8 mouse cellular contexts compared by ENCODE assay signal in genomic region chrX:74269736-74270061, GRCm38 (mm10). TPM values are rescaled to one million over a fixed set of nuclear protein-coding genes. Genes with fewer than 3 reads are reported as not detected.
DNase-seq lines count a peak whose midpoint lies in the region; ATAC-seq and TF ChIP-seq lines count a peak whose summit lies in the region.

No protein-coding gene starts in this region.

- H3K9ac ChIP-seq in heart, adult 2 months (ENCODE audit: low read depth, low read length): peak overlapping the region; percentile 70
- peak overlapping the region; percentile 60 for H3K9ac ChIP-seq in heart, postnatal 0 days (replicated peaks; ENCODE audit: low read depth, low read length)

- peak overlapping the region; percentile 63 for H3K4me3 ChIP-seq in heart, adult 2 months
- H3K4me3 ChIP-seq in G1E (ENCODE audit: low read depth, low read length): peak overlapping the region; percentile 70
- peak overlapping the region; percentile 72 for H3K4me3 ChIP-seq in heart, postnatal 0 days (ENCODE audit: low read depth, low read length)
- H3K4me3 ChIP-seq in megakaryocyte, embryonic 14.5 days (replicated peaks): peak overlapping the region; percentile 91

- TF ChIP-seq EP300 in heart, adult 2 months (IDR thresholded peaks at IDR 0.05; ENCODE audit: insufficient read depth, low read depth, low read length): no peak
- no peak for TF ChIP-seq EP300 in heart, postnatal 0 days (IDR thresholded peaks at IDR 0.05; ENCODE audit: low read depth)

- no peak for ATAC-seq in G1E (ENCODE audit: extremely low read depth, insufficient number of reproducible peaks, low FRiP score, poor library complexity, severe bottlenecking)
- peak; percentile 53 for ATAC-seq in heart, postnatal 0 days (ENCODE audit: insufficient read depth, low read depth)
- no peak for ATAC-seq in CD4-positive, CD25-positive, alpha-beta regulatory T cell, adult 4 months

- H3K36me3 ChIP-seq in heart, adult 2 months (ENCODE audit: control insufficient read depth, insufficient read depth, low read length): peaks cover 5% of the 10 kb centered on the region
- H3K36me3 ChIP-seq in G1E (replicated peaks): peaks cover 16% of the 10 kb centered on the region
- 0 out of 2 replicates have a peak, but pooled peaks cover 5% of the 10 kb centered on the region for H3K36me3 ChIP-seq in heart, postnatal 0 days (replicated peaks; ENCODE audit: control insufficient read depth, insufficient read depth, low read length)
- H3K36me3 ChIP-seq in megakaryocyte, embryonic 14.5 days (replicated peaks; ENCODE audit: low read length): peaks cover 22% of the 10 kb centered on the region

- H3K79me2 ChIP-seq in heart, adult 2 months (replicated peaks; ENCODE audit: control insufficient read depth, insufficient read depth, low read length): no peaks in the 10 kb centered on the region

- no peak for TF ChIP-seq CTCF in heart, adult 2 months (IDR thresholded peaks at IDR 0.05)
- TF ChIP-seq CTCF in G1E (IDR thresholded peaks at IDR 0.05; ENCODE audit: low read depth, low read length): no peak
- TF ChIP-seq CTCF in heart, postnatal 0 days (IDR thresholded peaks at IDR 0.05; ENCODE audit: low read depth): no peak

- H3K27ac ChIP-seq in heart, adult 2 months: peak overlapping the region; percentile 99
- peak overlapping the region; percentile 94 for H3K27ac ChIP-seq in heart, postnatal 0 days (ENCODE audit: low read depth)

- H3K9me3 ChIP-seq in G1E (replicated peaks): no peaks in the 10 kb centered on the region
- H3K9me3 ChIP-seq in heart, postnatal 0 days (replicated peaks; ENCODE audit: control insufficient read depth, low read length): no peaks in the 10 kb centered on the region
- H3K9me3 ChIP-seq in megakaryocyte, embryonic 14.5 days: peaks cover 5% of the 10 kb centered on the region; the same call in 1 of the 2 replicates

- H3K4me2 ChIP-seq in heart, postnatal 0 days (ENCODE audit: low read depth, low read length): peak overlapping the region; percentile 63

- peaks cover 2% of the 10 kb centered on the region for H3K4me1 ChIP-seq in heart, adult 2 months (ENCODE audit: control insufficient read depth, insufficient read depth, low read length)
- H3K4me1 ChIP-seq in G1E (ENCODE audit: insufficient read depth, low read depth, low read length): peaks cover 19% of the 10 kb centered on the region
- 0 out of 2 replicates have a peak, but pooled peaks cover 6% of the 10 kb centered on the region for H3K4me1 ChIP-seq in heart, postnatal 0 days (ENCODE audit: control insufficient read depth, insufficient read depth)
- H3K4me1 ChIP-seq in megakaryocyte, embryonic 14.5 days: peaks cover 20% of the 10 kb centered on the region

- 24% methylated on average over 3 of the region's 3 CpGs for WGBS in heart, adult 2 months
- WGBS in heart, postnatal 0 days: 27% methylated on average over 3 of the region's 3 CpGs

- H3K27me3 ChIP-seq in heart, adult 2 months (ENCODE audit: control insufficient read depth, insufficient read depth, low read length): no peaks in the 10 kb centered on the region
- no peaks in the 10 kb centered on the region for H3K27me3 ChIP-seq in G1E (ENCODE audit: insufficient read depth, low read length)
- H3K27me3 ChIP-seq in heart, postnatal 0 days (ENCODE audit: control insufficient read depth, insufficient read depth, low read length): no peaks in the 10 kb centered on the region
- H3K27me3 ChIP-seq in megakaryocyte, embryonic 14.5 days (replicated peaks): peaks cover 14% of the 10 kb centered on the region

- intact Hi-C loops in heart, adult 2 months (cut with DNase I): loop anchor here (2.0 to 5.0 kb wide), 2 partner anchors 27 to 103 kb away; partner anchors contain the start of genes Atp6ap1, Slc10a3 and Ubl4a

- DNase-seq in heart, adult 2 months: no peak
- no peak for DNase-seq in heart, adult 11 months
- DNase-seq in G1E (ENCODE audit: low spot score): no peak
- DNase-seq in heart, postnatal 0 days (ENCODE audit: low spot score): peak; percentile 68
- DNase-seq in ovary, postnatal 14 days (ENCODE audit: low spot score): no peak
- no peak for DNase-seq in cerebellum, adult 18-20 months

- no peak for TF ChIP-seq POLR2A in heart, adult 2 months (IDR thresholded peaks at IDR 0.05; ENCODE audit: insufficient read depth, low read depth, low read length)

RNA-seq across cellular contexts. Expression of gene Rpl10, which starts 0.9 kb away (rescaled TPM):
- total RNA-seq in heart, adult 2 months (2021): 100 to 1,000 TPM; 200 to 274 TPM
- 593 and 754 TPM in 2 replicates for polyA plus RNA-seq in heart, adult 2 months (2012; rRNA removed)
- 3,507 and 3,613 TPM in 2 replicates for total RNA-seq in G1E (2014; fragmentation: Nextera tagmentation)
- 1,842 and 1,992 TPM in 2 replicates for total RNA-seq in G1E (2017)
- 832 and 1,009 TPM in 2 replicates for polyA plus RNA-seq in G1E (2012)
- total RNA-seq in heart, postnatal 0 days (2014; rRNA removed; ENCODE audit: low replicate concordance): 2,015 and 2,184 TPM in 2 replicates
- 410 and 447 TPM in 2 replicates for polyA plus RNA-seq in heart, postnatal 0 days (2015; fragmentation: Nextera tagmentation; extraction: Ambion mirVana)
- polyA plus RNA-seq in megakaryocyte, embryonic 14.5 days (2012; ENCODE audit: insufficient read depth, low replicate concordance): 328 and 1,584 TPM in 2 replicates
- 1,000 to 10,000 TPM in 1 of 2 experiments, 100 to 1,000 TPM in 1; 597 to 1,460 TPM for polyA plus RNA-seq in CD4-positive, CD25-positive, alpha-beta regulatory T cell, adult 4 months (2017; shearing (Covaris generic))

RNA-seq across cellular contexts. Expression of gene Taz, which starts 12.0 kb away (rescaled TPM):
- total RNA-seq in heart, adult 2 months (2021): 10 to 100 TPM; 45.6 to 47.4 TPM
- 93.5 and 103 TPM in 2 replicates for polyA plus RNA-seq in heart, adult 2 months (2012; rRNA removed)
- 65.1 and 74.6 TPM in 2 replicates for total RNA-seq in G1E (2014; fragmentation: Nextera tagmentation)
- 31.4 and 43.4 TPM in 2 replicates for total RNA-seq in G1E (2017)
- polyA plus RNA-seq in G1E (2012): 27.9 and 29.8 TPM in 2 replicates
- 69.3 and 71.1 TPM in 2 replicates for total RNA-seq in heart, postnatal 0 days (2014; rRNA removed; ENCODE audit: low replicate concordance)
- polyA plus RNA-seq in heart, postnatal 0 days (2015; fragmentation: Nextera tagmentation; extraction: Ambion mirVana): 60.9 and 69.7 TPM in 2 replicates
- polyA plus RNA-seq in megakaryocyte, embryonic 14.5 days (2012; ENCODE audit: insufficient read depth, low replicate concordance): 29.6 and 48.2 TPM in 2 replicates
- polyA plus RNA-seq in CD4-positive, CD25-positive, alpha-beta regulatory T cell, adult 4 months (2017; shearing (Covaris generic)): 10 to 100 TPM; 54.0 to 68.6 TPM

RNA-seq across cellular contexts. Expression of gene Dnase1l1, which starts 12.4 kb away (rescaled TPM):
- total RNA-seq in heart, adult 2 months (2021): 10 to 100 TPM; 15.4 to 19.7 TPM
- polyA plus RNA-seq in heart, adult 2 months (2012; rRNA removed): 21.2 and 33.2 TPM in 2 replicates
- total RNA-seq in G1E (2014; fragmentation: Nextera tagmentation) (25.0 and 25.1 TPM in 2 replicates), G1E (2017) (45.4 and 48.7 TPM in 2 replicates)
- 0.23 and 0.34 TPM in 2 replicates for polyA plus RNA-seq in G1E (2012)
- 11.7 and 26.5 TPM in 2 replicates for total RNA-seq in heart, postnatal 0 days (2014; rRNA removed; ENCODE audit: low replicate concordance)
- polyA plus RNA-seq in heart, postnatal 0 days (2015; fragmentation: Nextera tagmentation; extraction: Ambion mirVana): 14.5 and 15.8 TPM in 2 replicates
- polyA plus RNA-seq in megakaryocyte, embryonic 14.5 days (2012; ENCODE audit: insufficient read depth, low replicate concordance): 2.8 TPM in 1 of 2 replicates, not detected in the other
- 10 to 100 TPM; 23.0 to 31.1 TPM for polyA plus RNA-seq in CD4-positive, CD25-positive, alpha-beta regulatory T cell, adult 4 months (2017; shearing (Covaris generic))

RNA-seq across cellular contexts. Expression of gene Emd, which starts 15.2 kb away (rescaled TPM):
- 10 to 100 TPM; 33.8 to 37.6 TPM for total RNA-seq in heart, adult 2 months (2021)
- polyA plus RNA-seq in heart, adult 2 months (2012; rRNA removed): 49.5 and 75.7 TPM in 2 replicates
- total RNA-seq in G1E (2014; fragmentation: Nextera tagmentation) (179 and 186 TPM in 2 replicates), G1E (2017) (77.4 and 84.2 TPM in 2 replicates)
- 39.7 and 56.5 TPM in 2 replicates for polyA plus RNA-seq in G1E (2012)
- 34.4 and 73.4 TPM in 2 replicates for total RNA-seq in heart, postnatal 0 days (2014; rRNA removed; ENCODE audit: low replicate concordance)
- 13.1 and 13.2 TPM in 2 replicates for polyA plus RNA-seq in heart, postnatal 0 days (2015; fragmentation: Nextera tagmentation; extraction: Ambion mirVana)
- 39.1 and 49.4 TPM in 2 replicates for polyA plus RNA-seq in megakaryocyte, embryonic 14.5 days (2012; ENCODE audit: insufficient read depth, low replicate concordance)
- polyA plus RNA-seq in CD4-positive, CD25-positive, alpha-beta regulatory T cell, adult 4 months (2017; shearing (Covaris generic)): 10 to 100 TPM; 35.0 to 53.2 TPM

RNA-seq across cellular contexts. Expression of gene Flna, which starts 20.1 kb away (rescaled TPM):
- total RNA-seq in heart, adult 2 months (2021): 100 to 1,000 TPM in 1 of 2 experiments, 10 to 100 TPM in 1; 87.4 to 104 TPM
- 218 and 243 TPM in 2 replicates for polyA plus RNA-seq in heart, adult 2 months (2012; rRNA removed)
- total RNA-seq in G1E (2014; fragmentation: Nextera tagmentation): 91.2 and 93.7 TPM in 2 replicates
- 172 and 186 TPM in 2 replicates for total RNA-seq in G1E (2017)
- polyA plus RNA-seq in G1E (2012): 41.2 and 47.1 TPM in 2 replicates
- total RNA-seq in heart, postnatal 0 days (2014; rRNA removed; ENCODE audit: low replicate concordance): 374 and 672 TPM in 2 replicates
- 58.0 and 67.4 TPM in 2 replicates for polyA plus RNA-seq in heart, postnatal 0 days (2015; fragmentation: Nextera tagmentation; extraction: Ambion mirVana)
- polyA plus RNA-seq in megakaryocyte, embryonic 14.5 days (2012; ENCODE audit: insufficient read depth, low replicate concordance): 106 and 299 TPM in 2 replicates
- 100 to 1,000 TPM; 199 to 249 TPM for polyA plus RNA-seq in CD4-positive, CD25-positive, alpha-beta regulatory T cell, adult 4 months (2017; shearing (Covaris generic))
